Mouse (Mus musculus): ENCODE results near the gene Fcor. TPM values are rescaled to one million over a fixed set of nuclear protein-coding genes. Genes with fewer than 3 reads are reported as not detected.

Fcor gene
- 23.7 and 24.9 TPM in 2 replicates for polyA plus RNA-seq (2015; fragmentation: Nextera tagmentation; extraction: Ambion mirVana)

GRCm38 (mm10) chr8:3671980-3672491, at the start of gene Fcor:
Gene Fcor, minus strand, starts transcription at chr8:3672362.
- Histone ChIP-seq H3K9me3 (no peaks in the 10 kb centered on the region), H3K4me1 (replicated peaks) (peaks cover 18% of the 10 kb centered on the region), H3K36me3 (no peaks in the 10 kb centered on the region), H3K27me3 (no peaks in the 10 kb centered on the region), H3K4me2 (peak within 1 kb of the TSS; percentile 67), H3K4me3 (peak within 1 kb of the TSS; percentile 49), H3K9ac (peak within 1 kb of the TSS; percentile 58), H3K27ac (replicated peaks) (peak within 1 kb of the TSS; percentile 84)
- ATAC-seq (ENCODE audit: low FRiP score, low read depth) = peak; percentile 89
- WGBS = under 1% methylated on average over 23 of the region's 23 CpGs

- Histone ChIP-seq H3K36me3 (no peaks in the 10 kb centered on the region), H3K9me3 (no peaks in the 10 kb centered on the region), H3K27ac (replicated peaks) (no peak overlapping the region), H3K4me2 (no peak overlapping the region), H3K9ac (no peak overlapping the region), H3K4me3 (no peak overlapping the region), H3K4me1 (replicated peaks) (no peaks in the 10 kb centered on the region), H3K27me3 (no peaks in the 10 kb centered on the region)
- ATAC-seq (ENCODE audit: low FRiP score, low read depth) = no peak
- WGBS = 37% methylated on average over 1 of the region's 1 CpGs
Observed at GRCm38 (mm10) chr8:3721041-3721440, 48.9 kb upstream of the Fcor start.

- Histone ChIP-seq H3K9ac (no peak within 1 kb of the TSS), H3K27ac (replicated peaks) (no peak within 1 kb of the TSS), H3K4me3 (no peak within 1 kb of the TSS), H3K27me3 (no peaks in the 10 kb centered on the region), H3K36me3 (no peaks in the 10 kb centered on the region), H3K9me3 (no peaks in the 10 kb centered on the region), H3K4me2 (no peak within 1 kb of the TSS), H3K4me1 (replicated peaks) (no peaks in the 10 kb centered on the region)
- 75% methylated on average over 5 of the region's 5 CpGs for WGBS
- ATAC-seq (ENCODE audit: low FRiP score, low read depth) = no peak
Observed at GRCm38 (mm10) chr8:3720551-3720950, 48.4 kb upstream of the Fcor start, which contains the start of gene Clec4g. Gene Clec4g, minus strand, starts transcription at chr8:3720651.

- no peak for ATAC-seq (ENCODE audit: low FRiP score, low read depth)
- WGBS = 20% methylated on average over 14 of the region's 14 CpGs
- H3K4me2 ChIP-seq = no peak overlapping the region
- H3K27me3 ChIP-seq = no peaks in the 10 kb centered on the region
- no peaks in the 10 kb centered on the region for H3K9me3 ChIP-seq
- no peaks in the 10 kb centered on the region for H3K4me1 ChIP-seq (replicated peaks)
- H3K27ac ChIP-seq (replicated peaks) = no peak overlapping the region
- H3K36me3 ChIP-seq = no peaks in the 10 kb centered on the region
- no peak overlapping the region for H3K4me3 ChIP-seq
- H3K9ac ChIP-seq = no peak overlapping the region
Observed at GRCm38 (mm10) chr8:3718559-3718958, 46.4 kb upstream of the Fcor start.

- H3K9ac ChIP-seq = no peak overlapping the region
- H3K4me2 ChIP-seq = no peak overlapping the region
- no peak overlapping the region for H3K4me3 ChIP-seq
- no peak overlapping the region for H3K27ac ChIP-seq (replicated peaks)
- no peaks in the 10 kb centered on the region for H3K27me3 ChIP-seq
- WGBS = 90% methylated on average over 12 of the region's 12 CpGs
- no peak for ATAC-seq (ENCODE audit: low FRiP score, low read depth)
- H3K9me3 ChIP-seq = no peaks in the 10 kb centered on the region
- no peaks in the 10 kb centered on the region for H3K4me1 ChIP-seq (replicated peaks)
- H3K36me3 ChIP-seq = no peaks in the 10 kb centered on the region
Observed at GRCm38 (mm10) chr8:3717321-3717954, 45.3 kb upstream of the Fcor start.

GRCm38 (mm10) chr8:3711646-3712045, 39.5 kb upstream of the Fcor start:
- Histone ChIP-seq H3K4me2 (no peak overlapping the region), H3K27ac (replicated peaks) (no peak overlapping the region), H3K4me1 (replicated peaks) (no peaks in the 10 kb centered on the region), H3K4me3 (no peak overlapping the region), H3K27me3 (no peaks in the 10 kb centered on the region), H3K9ac (no peak overlapping the region), H3K36me3 (no peaks in the 10 kb centered on the region), H3K9me3 (no peaks in the 10 kb centered on the region)
- no peak for ATAC-seq (ENCODE audit: low FRiP score, low read depth)
- 73% methylated on average over 2 of the region's 2 CpGs for WGBS

- 90% methylated on average over 3 of the region's 3 CpGs for WGBS
- no peak for ATAC-seq (ENCODE audit: low FRiP score, low read depth)
Observed at GRCm38 (mm10) chr8:3710312-3710711, 38.1 kb upstream of the Fcor start.

GRCm38 (mm10) chr8:3707611-3708010, 35.4 kb upstream of the Fcor start:
- H3K9me3 ChIP-seq = no peaks in the 10 kb centered on the region
- H3K4me2 ChIP-seq = no peak overlapping the region
- H3K9ac ChIP-seq = no peak overlapping the region
- no peaks in the 10 kb centered on the region for H3K4me1 ChIP-seq (replicated peaks)
- no peaks in the 10 kb centered on the region for H3K36me3 ChIP-seq
- no peak overlapping the region for H3K27ac ChIP-seq (replicated peaks)
- ATAC-seq (ENCODE audit: low FRiP score, low read depth) = no peak
- no peak overlapping the region for H3K4me3 ChIP-seq
- WGBS = 74% methylated on average over 7 of the region's 7 CpGs
- no peaks in the 10 kb centered on the region for H3K27me3 ChIP-seq

More at GRCm38 (mm10) chr8:3710312-3710711, 38.1 kb upstream of the Fcor start:
- Histone ChIP-seq H3K36me3 (no peaks in the 10 kb centered on the region), H3K4me3 (no peak overlapping the region), H3K27ac (replicated peaks) (no peak overlapping the region), H3K27me3 (no peaks in the 10 kb centered on the region), H3K4me1 (replicated peaks) (no peaks in the 10 kb centered on the region), H3K9me3 (no peaks in the 10 kb centered on the region), H3K4me2 (no peak overlapping the region), H3K9ac (no peak overlapping the region)

GRCm38 (mm10) chr8:3705711-3706110, 33.5 kb upstream of the Fcor start:
- H3K36me3 ChIP-seq = no peaks in the 10 kb centered on the region
- H3K9me3 ChIP-seq = no peaks in the 10 kb centered on the region
- H3K27me3 ChIP-seq = no peaks in the 10 kb centered on the region
- no peak overlapping the region for H3K4me3 ChIP-seq
- 69% methylated on average over 4 of the region's 4 CpGs for WGBS
- no peak overlapping the region for H3K4me2 ChIP-seq
- ATAC-seq (ENCODE audit: low FRiP score, low read depth) = no peak
- H3K27ac ChIP-seq (replicated peaks) = no peak overlapping the region
- H3K4me1 ChIP-seq (replicated peaks) = no peaks in the 10 kb centered on the region
- no peak overlapping the region for H3K9ac ChIP-seq

GRCm38 (mm10) chr8:3701491-3701890, 29.3 kb upstream of the Fcor start:
- no peaks in the 10 kb centered on the region for H3K4me1 ChIP-seq (replicated peaks)
- H3K4me2 ChIP-seq = no peak overlapping the region
- 92% methylated on average over 1 of the region's 1 CpGs for WGBS
- no peak overlapping the region for H3K9ac ChIP-seq
- H3K9me3 ChIP-seq = no peaks in the 10 kb centered on the region
- H3K36me3 ChIP-seq = no peaks in the 10 kb centered on the region
- no peak for ATAC-seq (ENCODE audit: low FRiP score, low read depth)
- no peak overlapping the region for H3K4me3 ChIP-seq
- H3K27ac ChIP-seq (replicated peaks) = no peak overlapping the region
- no peaks in the 10 kb centered on the region for H3K27me3 ChIP-seq

GRCm38 (mm10) chr8:3694121-3694520, 22.0 kb upstream of the Fcor start, which contains the start of gene Fcer2a:
Gene Fcer2a, minus strand, starts transcription at chr8:3694175.
- Histone ChIP-seq H3K4me3 (no peak within 1 kb of the TSS), H3K4me2 (no peak within 1 kb of the TSS), H3K36me3 (no peaks in the 10 kb centered on the region), H3K9ac (no peak within 1 kb of the TSS), H3K9me3 (no peaks in the 10 kb centered on the region), H3K27me3 (no peaks in the 10 kb centered on the region), H3K27ac (replicated peaks) (no peak within 1 kb of the TSS), H3K4me1 (replicated peaks) (no peaks in the 10 kb centered on the region)
- 90% methylated on average over 3 of the region's 3 CpGs for WGBS
- no peak for ATAC-seq (ENCODE audit: low FRiP score, low read depth)

- H3K27me3 ChIP-seq = no peaks in the 10 kb centered on the region
- 80% methylated on average over 3 of the region's 3 CpGs for whole genome bisulfite sequencing
- no peak overlapping the region for H3K4me2 ChIP-seq
- no peaks in the 10 kb centered on the region for H3K36me3 ChIP-seq
- H3K4me3 ChIP-seq = no peak overlapping the region
- H3K9me3 ChIP-seq = no peaks in the 10 kb centered on the region
- H3K9ac ChIP-seq = no peak overlapping the region
- no peak for ATAC-seq (ENCODE audit: low FRiP score, low read depth)
- no peak overlapping the region for H3K27ac ChIP-seq (replicated peaks)
- no peaks in the 10 kb centered on the region for H3K4me1 ChIP-seq (replicated peaks)
Observed at GRCm38 (mm10) chr8:3690774-3691173, 18.6 kb upstream of the Fcor start.

GRCm38 (mm10) chr8:3687537-3687936, 15.4 kb upstream of the Fcor start:
- H3K27me3 ChIP-seq = no peaks in the 10 kb centered on the region
- no peak overlapping the region for H3K4me2 ChIP-seq
- WGBS = 78% methylated on average over 6 of the region's 6 CpGs
- no peak overlapping the region for H3K27ac ChIP-seq (replicated peaks)
- H3K36me3 ChIP-seq = no peaks in the 10 kb centered on the region
- no peak overlapping the region for H3K4me3 ChIP-seq
- H3K9me3 ChIP-seq = no peaks in the 10 kb centered on the region
- ATAC-seq (ENCODE audit: low FRiP score, low read depth) = no peak
- H3K4me1 ChIP-seq (replicated peaks) = no peaks in the 10 kb centered on the region
- H3K9ac ChIP-seq = no peak overlapping the region

Measured in hindbrain, embryonic 15.5 days (tissue).